Mouse (Mus musculus): ENCODE results near the gene Stx3.

Stx3 gene

GRCm38 (mm10) chr19:11807822-11808221, 11.4 kb downstream of the Stx3 start:
- no peak for DNase-seq (ENCODE audit: low spot score in 2 of 2)

- DNase-seq (ENCODE audit: low spot score in 2 of 2): no peak
Observed at GRCm38 (mm10) chr19:11807251-11807650, 12.0 kb downstream of the Stx3 start.

GRCm38 (mm10) chr19:11804423-11804822, 14.8 kb downstream of the Stx3 start:
- no peak for DNase-seq (ENCODE audit: low spot score in 2 of 2)

GRCm38 (mm10) chr19:11800531-11801315, 18.5 kb downstream of the Stx3 start:
- no peak for DNase-seq (ENCODE audit: low spot score in 2 of 2)

GRCm38 (mm10) chr19:11794447-11794846, 24.8 kb downstream of the Stx3 start:
- DNase-seq (ENCODE audit: low spot score in 2 of 2): no peak

GRCm38 (mm10) chr19:11793741-11794359, 25.4 kb downstream of the Stx3 start:
- no peak for DNase-seq (ENCODE audit: low spot score in 2 of 2)

- no peak for DNase-seq (ENCODE audit: low spot score in 2 of 2)
Observed at GRCm38 (mm10) chr19:11791825-11792224, 27.4 kb downstream of the Stx3 start.

GRCm38 (mm10) chr19:11788876-11789275, 30.3 kb downstream of the Stx3 start:
- no peak for DNase-seq (ENCODE audit: low spot score in 2 of 2)

GRCm38 (mm10) chr19:11787826-11788225, 31.4 kb downstream of the Stx3 start:
- no peak for DNase-seq (ENCODE audit: low spot score in 2 of 2)

- DNase-seq (ENCODE audit: low spot score in 2 of 2): no peak
Observed at GRCm38 (mm10) chr19:11785409-11786154, 33.6 kb downstream of the Stx3 start.

GRCm38 (mm10) chr19:11777191-11777865, 41.9 kb downstream of the Stx3 start:
- DNase-seq (ENCODE audit: low spot score in 2 of 2): peak; percentile 21 to 56

- peak; percentile 66 to 85 for DNase-seq (ENCODE audit: low spot score in 2 of 2)
Observed at GRCm38 (mm10) chr19:11770205-11770892, 48.9 kb downstream of the Stx3 start, which contains the start of gene Mrpl16. Gene Mrpl16, plus strand, starts transcription at chr19:11770391.

- DNase-seq (ENCODE audit: low spot score in 2 of 2): no peak
Observed at GRCm38 (mm10) chr19:11769257-11769920, 49.8 kb downstream of the Stx3 start.

GRCm38 (mm10) chr19:11768163-11768562, 51.0 kb downstream of the Stx3 start:
- peak in 1 of 2 experiments; percentile 21 for DNase-seq (ENCODE audit: low spot score in 2 of 2)

- DNase-seq (ENCODE audit: low spot score in 2 of 2): peak in 1 of 2 experiments; percentile 12
Observed at GRCm38 (mm10) chr19:11766413-11766812, 52.8 kb downstream of the Stx3 start.

GRCm38 (mm10) chr19:11765059-11765458, 54.1 kb downstream of the Stx3 start:
- no peak for DNase-seq (ENCODE audit: low spot score in 2 of 2)

GRCm38 (mm10) chr19:11747298-11747697, 71.9 kb downstream of the Stx3 start, which contains the start of gene Gif:
Gene Gif, plus strand, starts transcription at chr19:11747554.
- no peak for DNase-seq (ENCODE audit: low spot score in 2 of 2)

GRCm38 (mm10) chr19:11745680-11746079, 73.5 kb downstream of the Stx3 start:
- DNase-seq (ENCODE audit: low spot score in 2 of 2): no peak

- no peak for DNase-seq (ENCODE audit: low spot score in 2 of 2)
Observed at GRCm38 (mm10) chr19:11736455-11736854, 82.7 kb downstream of the Stx3 start.

GRCm38 (mm10) chr19:11730278-11730677, 88.9 kb downstream of the Stx3 start:
- DNase-seq (ENCODE audit: low spot score in 2 of 2): no peak

GRCm38 (mm10) chr19:11727304-11727703, 91.9 kb downstream of the Stx3 start:
- DNase-seq (ENCODE audit: low spot score in 2 of 2): no peak
